Mouse (Mus musculus): Measurements from ENCODE around the gene Acsl6.

- TF ChIP-seq CTCF (IDR thresholded peaks at IDR 0.05; ENCODE audit: low read depth, low read length) (no peak), POLR2A (IDR thresholded peaks at IDR 0.05; ENCODE audit: borderline replicate concordance, low read depth, low read length) (no peak)
These were observed 9.4 kb upstream of the Acsl6 start for GRCm38 (mm10) chr11:54293980-54294807.

Data from bone marrow macrophage, adult 2 months (primary cell).